Mouse (Mus musculus): ENCODE results near the gene Ctrc.

DNA sequence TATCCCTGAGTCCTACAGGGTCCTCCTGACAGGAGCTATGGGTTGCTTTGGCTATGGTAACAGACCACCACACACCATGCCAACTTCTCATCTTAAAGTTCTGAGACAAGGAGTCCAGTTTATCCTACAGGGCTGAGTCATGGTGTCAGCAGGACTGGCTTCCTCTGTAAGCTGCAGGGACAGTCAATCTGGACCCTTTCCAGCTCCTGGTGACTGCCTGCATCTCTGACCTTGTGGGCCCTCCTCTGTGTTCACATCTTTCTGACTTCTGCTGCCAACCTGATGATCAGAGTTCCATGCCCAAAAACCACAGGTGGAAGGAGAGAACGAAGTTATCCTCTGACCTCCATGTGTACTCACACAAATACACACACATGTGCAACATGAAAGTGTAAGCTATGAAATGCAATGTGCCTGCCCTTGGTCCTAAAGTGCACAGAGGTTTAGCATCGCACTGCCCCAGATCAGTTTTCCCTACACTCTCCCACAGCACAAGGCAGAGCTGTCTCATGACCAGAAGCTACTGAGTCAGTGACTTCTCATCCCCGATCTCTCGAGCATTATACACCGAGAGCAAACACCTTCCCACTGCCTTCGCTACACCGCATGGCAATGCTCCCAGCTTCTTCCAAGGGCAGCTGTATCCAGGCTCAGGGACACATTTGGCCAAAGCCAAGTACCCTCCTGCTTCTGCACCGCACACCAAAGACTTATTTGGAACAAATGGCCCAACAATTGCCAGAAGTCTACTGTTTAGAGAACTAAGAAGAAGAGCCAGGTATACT, 64.8 kb downstream of the Ctrc start:
- TF ChIP-seq CTCF (IDR thresholded peaks at IDR 0.05; ENCODE audit: control insufficient read depth, insufficient read depth, insufficient replicate concordance, low read depth, low read length) (no peak), POLR2A (IDR thresholded peaks at IDR 0.05; ENCODE audit: control insufficient read depth, low read depth, low read length) (no peak)

Measured in testis, adult 2 months (tissue).